Comparison of ENCODE assay signal across 8 mouse cellular contexts in the genomic region with DNA sequence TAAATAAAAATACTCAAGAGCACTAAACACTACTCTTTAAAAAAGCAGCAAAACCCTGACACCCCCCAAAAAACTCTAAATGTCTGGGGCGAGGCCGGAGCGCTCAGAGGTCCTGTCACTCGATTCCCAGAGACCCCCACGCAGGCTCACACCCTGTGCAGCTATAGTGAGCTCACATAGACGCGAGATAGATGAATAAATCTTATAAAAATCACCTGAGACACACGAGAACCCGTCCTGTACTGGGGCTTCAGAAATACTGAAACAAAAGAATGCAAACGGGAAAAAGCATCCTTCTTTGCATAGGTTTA. TPM values are rescaled to one million over a fixed set of nuclear protein-coding genes. Genes with fewer than 3 reads are reported as not detected.
DNase-seq lines count a peak whose midpoint lies in the region; ATAC-seq and TF ChIP-seq lines count a peak whose summit lies in the region.

No protein-coding gene starts in this region.

- no peaks in the 10 kb centered on the region for H3K4me1 ChIP-seq in cerebellum, adult 2 months (ENCODE audit: control insufficient read depth, insufficient read depth, low read length)
- peaks cover 12% of the 10 kb centered on the region for H3K4me1 ChIP-seq in megakaryocyte, embryonic 14.5 days
- no peaks in the 10 kb centered on the region for H3K4me1 ChIP-seq in kidney, embryonic 14.5 days (ENCODE audit: control insufficient read depth, insufficient read depth, low read length)
- 0 out of 2 replicates have a peak, but pooled peaks cover 4% of the 10 kb centered on the region for H3K4me1 ChIP-seq in neural tube, embryonic 12.5 days

- peak overlapping the region; percentile 67 for H3K4me2 ChIP-seq in kidney, embryonic 14.5 days (replicated peaks; ENCODE audit: low read depth, low read length)
- H3K4me2 ChIP-seq in neural tube, embryonic 12.5 days (replicated peaks) = peak overlapping the region; percentile 61

- TF ChIP-seq POLR2A in cerebellum, adult 2 months (IDR thresholded peaks at IDR 0.05; ENCODE audit: borderline replicate concordance, insufficient read depth, low read length) = no peak

- H3K27me3 ChIP-seq in cerebellum, adult 2 months (ENCODE audit: control insufficient read depth, insufficient read depth, low read length) = no peaks in the 10 kb centered on the region
- no peaks in the 10 kb centered on the region for H3K27me3 ChIP-seq in megakaryocyte, embryonic 14.5 days (replicated peaks)
- no peaks in the 10 kb centered on the region for H3K27me3 ChIP-seq in kidney, embryonic 14.5 days (ENCODE audit: control insufficient read depth, insufficient read depth, low read length)
- no peaks in the 10 kb centered on the region for H3K27me3 ChIP-seq in neural tube, embryonic 12.5 days (replicated peaks)

- 10% methylated on average over 10 of the region's 10 CpGs for WGBS in cerebellum, adult 2 months
- WGBS in kidney, embryonic 14.5 days = 9% methylated on average over 10 of the region's 10 CpGs
- 6% methylated on average over 10 of the region's 10 CpGs for WGBS in neural tube, embryonic 12.5 days

- H3K9ac ChIP-seq in kidney, embryonic 14.5 days (ENCODE audit: low read depth, low read length) = peak overlapping the region; percentile 91
- peak overlapping the region; percentile 85 for H3K9ac ChIP-seq in neural tube, embryonic 12.5 days

- DNase-seq in cerebellum, adult 2 months = no peak
- no peak for DNase-seq in cerebellum, adult 11 months
- DNase-seq in yolk sac, embryonic 10.5 days (ENCODE audit: low spot score) = no peak
- DNase-seq in right cerebral cortex, postnatal 14 days = no peak

- H3K27ac ChIP-seq in cerebellum, adult 2 months (ENCODE audit: insufficient read depth, low read length) = peak overlapping the region; percentile 45; the same call in 1 of the 2 replicates
- 0 out of 2 replicates have a peak overlapping the region, but pooled peaks have one; percentile 97 for H3K27ac ChIP-seq in kidney, embryonic 14.5 days (ENCODE audit: low read depth, low read length)
- H3K27ac ChIP-seq in neural tube, embryonic 12.5 days = no peak overlapping the region

- H3K9me3 ChIP-seq in megakaryocyte, embryonic 14.5 days = peaks cover 3% of the 10 kb centered on the region; the same call in 1 of the 2 replicates
- H3K9me3 ChIP-seq in kidney, embryonic 14.5 days (ENCODE audit: control insufficient read depth, low read length) = no peaks in the 10 kb centered on the region
- no peaks in the 10 kb centered on the region for H3K9me3 ChIP-seq in neural tube, embryonic 12.5 days

- TF ChIP-seq CTCF in cerebellum, adult 2 months (IDR thresholded peaks at IDR 0.05; ENCODE audit: borderline replicate concordance, insufficient read depth, low read depth, low read length) = no peak

- ATAC-seq in megakaryocyte, adult 5-6 weeks (ENCODE audit: poor library complexity, severe bottlenecking) = no peak
- ATAC-seq in kidney, embryonic 14.5 days (ENCODE audit: low FRiP score, low TSS enrichment) = peak; percentile 51; the same call in 1 of the 2 replicates
- ATAC-seq in neural tube, embryonic 12.5 days (ENCODE audit: low FRiP score, low read depth) = peak; percentile 78

- peak overlapping the region; percentile 91 for H3K4me3 ChIP-seq in cerebellum, adult 2 months (replicated peaks; ENCODE audit: insufficient read depth, low read depth, low read length)
- H3K4me3 ChIP-seq in megakaryocyte, embryonic 14.5 days (replicated peaks) = peak overlapping the region; percentile 95
- peak overlapping the region; percentile 87 for H3K4me3 ChIP-seq in kidney, embryonic 14.5 days (ENCODE audit: low read length)
- peak overlapping the region; percentile 76 for H3K4me3 ChIP-seq in neural tube, embryonic 12.5 days

- peaks cover 4% of the 10 kb centered on the region for H3K36me3 ChIP-seq in megakaryocyte, embryonic 14.5 days (replicated peaks; ENCODE audit: low read length)
- no peaks in the 10 kb centered on the region for H3K36me3 ChIP-seq in kidney, embryonic 14.5 days (ENCODE audit: control insufficient read depth, insufficient read depth, low read length)
- H3K36me3 ChIP-seq in neural tube, embryonic 12.5 days = no peaks in the 10 kb centered on the region

RNA-seq across cellular contexts. Expression of gene Pum2, which starts 32.6 kb away (rescaled TPM):
- polyA plus RNA-seq in cerebellum, adult 2 months (2012; rRNA removed) = 65.1 and 69.8 TPM in 2 replicates
- 1.1 and 9.0 TPM in 2 replicates for polyA plus RNA-seq in megakaryocyte, embryonic 14.5 days (2012; ENCODE audit: insufficient read depth, low replicate concordance)
- 152 and 162 TPM in 2 replicates for total RNA-seq in megakaryocyte, adult 5-6 weeks (2015)
- 119 and 124 TPM in 2 replicates for total RNA-seq in megakaryocyte, adult 5-6 weeks (2017)
- polyA plus RNA-seq in kidney, embryonic 14.5 days (2014; fragmentation: Nextera tagmentation; extraction: Ambion mirVana) = 62.8 and 71.9 TPM in 2 replicates
- polyA plus RNA-seq in neural tube, embryonic 12.5 days (2016; fragmentation: Nextera tagmentation; extraction: Ambion mirVana) = 53.0 and 55.5 TPM in 2 replicates

RNA-seq across cellular contexts. Expression of gene Slc7a15, which starts 42.5 kb away (rescaled TPM):
- 0.10 TPM in 1 of 2 replicates, not detected in the other for polyA plus RNA-seq in cerebellum, adult 2 months (2012; rRNA removed)
- not detected in 2 replicates for polyA plus RNA-seq in megakaryocyte, embryonic 14.5 days (2012; ENCODE audit: insufficient read depth, low replicate concordance)
- total RNA-seq in megakaryocyte, adult 5-6 weeks (2015) = not detected in 2 replicates
- total RNA-seq in megakaryocyte, adult 5-6 weeks (2017) = not detected in 2 replicates
- polyA plus RNA-seq in kidney, embryonic 14.5 days (2014; fragmentation: Nextera tagmentation; extraction: Ambion mirVana) = not detected in 2 replicates
- polyA plus RNA-seq in neural tube, embryonic 12.5 days (2016; fragmentation: Nextera tagmentation; extraction: Ambion mirVana) = not detected in 2 replicates
